Mouse (Mus musculus) intestine, embryonic 16.5 days (tissue): ENCODE measurements around the gene Ube2v1. TPM values are rescaled to one million over a fixed set of nuclear protein-coding genes. Genes with fewer than 3 reads are reported as not detected.

Source experiments
- ATAC-seq: fragments of 200-750 bp; cut with Nextera tagmentation; 2 replicates; pipeline ENCODE4 v1.8.0; 2017; ENCODE audit warnings: moderate TSS enrichment, moderate library complexity
- H3K27ac ChIP-seq: fragments of 300-500 bp; sonication (generic); 2 replicates; pipeline ENCODE4 v1.5.1; 2014; ENCODE audit warnings: mild to moderate bottlenecking, low read length
- H3K27me3 ChIP-seq: fragments of 300-500 bp; sonication (generic); replicated peaks from 2 replicates; pipeline ENCODE4 v1.6.1; 2014; ENCODE audit warnings: low read length, control low read depth, mixed read lengths; ENCODE audit not compliant: control insufficient read depth, insufficient read depth
- H3K36me3 ChIP-seq: fragments of 300-500 bp; sonication (generic); 2 replicates; pipeline ENCODE4 v1.6.1; 2014; ENCODE audit warnings: low read length, control low read depth; ENCODE audit not compliant: control insufficient read depth, insufficient read depth
- H3K4me1 ChIP-seq: fragments of 300-500 bp; sonication (generic); 2 replicates; pipeline ENCODE4 v1.6.1; 2014; ENCODE audit warnings: low read length, control low read depth, mixed read lengths; ENCODE audit not compliant: control insufficient read depth, insufficient read depth
- H3K4me2 ChIP-seq: fragments of 300-500 bp; sonication (generic); 2 replicates; pipeline ENCODE4 v1.6.1; 2014; ENCODE audit warnings: low read depth, low read length, control low read depth
- H3K4me3 ChIP-seq: fragments of 300-500 bp; sonication (generic); 2 replicates; pipeline ENCODE4 v1.5.1; 2014; ENCODE audit warnings: mild to moderate bottlenecking, low read length
- H3K9ac ChIP-seq: fragments of 300-500 bp; sonication (generic); 2 replicates; pipeline ENCODE4 v1.6.1; 2014; ENCODE audit warnings: low read depth, low read length
- H3K9me3 ChIP-seq: fragments of 300-500 bp; sonication (generic); 2 replicates; pipeline ENCODE4 v1.6.1; 2016; ENCODE audit warnings: low read length, control low read depth; ENCODE audit not compliant: control insufficient read depth
- WGBS: fragments of 180-500 bp; shearing (Covaris S2); extraction: QIAGEN DNeasy Blood & Tissue Kit; methylation state at CpG from one replicate; pipeline ENCODE4 v1.1.7; 2014; 5-methylcytosine and 5-hydroxymethylcytosine counted together
- microRNA-seq: library from miRNA; unstranded; fragments of <30 nt; microRNA quantifications from one replicate; pipeline ENCODE4, GENCODE M21; 2016
- polyA plus RNA-seq: library from polyadenylated mRNA; unstranded; fragments of >200 nt; fragmentation: Nextera tagmentation; extraction: Ambion mirVana; gene quantifications from 2 replicates; pipeline ENCODE4 v1.2.1, GENCODE M21; 2015

Ube2v1 gene
- polyA plus RNA-seq, 1 experiment from 2014 or later, result 293 TPM

DNA sequence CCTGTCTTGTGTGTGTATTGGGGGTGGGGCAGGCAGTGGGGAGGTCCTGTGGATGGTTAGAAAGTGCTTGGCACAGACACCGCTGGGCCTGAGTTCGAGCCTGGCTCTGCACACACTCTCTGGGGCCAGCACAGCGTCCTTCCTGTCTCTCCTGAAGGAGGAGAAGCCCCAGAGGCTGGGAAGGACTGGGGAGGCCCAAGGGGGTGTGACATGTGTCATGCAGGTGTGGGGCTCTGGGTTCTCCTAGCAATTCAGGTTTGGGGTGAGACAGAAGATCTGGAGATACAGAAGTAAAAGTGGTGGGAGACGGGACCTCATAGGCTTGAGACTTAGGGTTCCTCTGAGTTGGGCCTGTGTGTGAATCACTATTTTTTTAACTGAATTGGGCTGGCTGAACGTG lies 68.9 kb downstream of the Ube2v1 start:
- peaks cover 10% of the 10 kb centered on the region; the same call in 1 of the 2 replicates for H3K27me3 ChIP-seq
- no peak overlapping the region for H3K4me3 ChIP-seq
- H3K4me2 ChIP-seq, result no peak overlapping the region
- no peak overlapping the region for H3K27ac ChIP-seq
- ATAC-seq, result no peak
- WGBS, result 67% methylated on average over 5 of the region's 5 CpGs
- no peak overlapping the region for H3K9ac ChIP-seq
- H3K4me1 ChIP-seq, result peaks cover 28% of the 10 kb centered on the region
- H3K36me3 ChIP-seq, result no peaks in the 10 kb centered on the region
- no peaks in the 10 kb centered on the region for H3K9me3 ChIP-seq

DNA sequence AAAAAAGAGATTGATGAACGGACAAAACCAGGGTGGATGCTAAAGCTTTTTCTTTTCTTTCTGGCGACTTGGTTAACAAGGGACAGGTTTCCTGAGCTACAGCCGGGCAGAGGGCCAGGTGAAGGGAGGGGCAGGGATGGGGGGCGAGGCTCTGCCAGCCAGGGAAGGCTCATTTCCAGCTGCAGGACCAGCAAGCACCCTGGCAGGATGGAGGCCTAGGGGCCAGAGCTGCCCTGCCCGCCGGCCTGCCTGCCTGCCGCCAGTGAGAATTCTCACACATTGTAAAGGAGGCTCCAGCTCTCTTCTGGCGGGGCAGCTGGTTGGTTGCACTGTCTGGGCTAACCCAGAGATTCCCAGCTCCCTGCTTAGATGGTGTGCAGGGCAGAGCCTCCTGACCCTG lies 69.8 kb downstream of the Ube2v1 start:
- H3K9me3 ChIP-seq, result no peaks in the 10 kb centered on the region
- H3K27me3 ChIP-seq, result peaks cover 10% of the 10 kb centered on the region; the same call in 1 of the 2 replicates
- H3K4me3 ChIP-seq, result no peak overlapping the region
- H3K4me2 ChIP-seq, result no peak overlapping the region
- no peak for ATAC-seq
- H3K36me3 ChIP-seq, result no peaks in the 10 kb centered on the region
- H3K4me1 ChIP-seq, result peaks cover 28% of the 10 kb centered on the region
- H3K27ac ChIP-seq, result no peak overlapping the region
- 43% methylated on average over 8 of the region's 8 CpGs for WGBS
- peak overlapping the region; percentile 45 for H3K9ac ChIP-seq

DNA sequence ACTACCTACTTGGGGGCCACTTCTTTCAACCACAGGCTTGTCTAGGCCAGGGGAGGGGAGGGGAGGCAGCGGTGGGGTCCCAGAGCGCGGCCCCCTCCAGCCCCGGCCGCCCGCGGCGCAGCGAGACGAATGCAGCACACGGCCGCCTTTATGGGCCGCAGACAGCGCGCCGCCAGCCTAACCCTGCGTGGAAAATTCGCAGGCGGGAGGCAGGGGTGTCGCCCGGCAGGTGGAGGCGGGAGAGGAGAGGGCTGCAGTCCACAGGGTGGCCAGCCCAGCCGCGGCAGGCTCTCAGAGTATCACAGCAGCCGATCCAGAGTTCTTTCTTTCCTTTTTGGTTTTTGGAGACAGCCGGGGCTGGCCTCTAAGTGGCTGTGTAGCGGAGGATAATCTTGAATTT lies 72.5 kb downstream of the Ube2v1 start:
- Histone ChIP-seq H3K36me3 (no peaks in the 10 kb centered on the region), H3K9me3 (no peaks in the 10 kb centered on the region), H3K27me3 (peaks cover 10% of the 10 kb centered on the region; the same call in 1 of the 2 replicates), H3K27ac (no peak overlapping the region), H3K9ac (peak overlapping the region; percentile 62), H3K4me1 (peaks cover 16% of the 10 kb centered on the region), H3K4me3 (peak overlapping the region; percentile 17; the same call in 1 of the 2 replicates), H3K4me2 (peak overlapping the region; percentile 26)
- WGBS, result 17% methylated on average over 27 of the region's 27 CpGs
- ATAC-seq, result 0 out of 2 replicates have a peak, but pooled peaks have one; percentile 13

Small RNA genes lying within 50 kb of the gene (microRNA-seq; reads per million reads assigned to microRNA genes)
- not detected for gene Gm22355

Other genes starting within 250 kb of the Ube2v1 start
- gene Slc9a8, start 210.4 kb downstream of the Ube2v1 start, polyA plus RNA-seq, result 19.0 and 21.4 TPM in 2 replicates
- 75.7 and 76.5 TPM in 2 replicates for gene Rnf114, start 139.4 kb downstream of the Ube2v1 start, polyA plus RNA-seq
- gene Spata2, start 139.2 kb downstream of the Ube2v1 start, polyA plus RNA-seq, result 14.2 and 15.4 TPM in 2 replicates
- gene Snai1, start 93.9 kb downstream of the Ube2v1 start, polyA plus RNA-seq, result 15.6 TPM in 2 replicates
- 2.0 and 3.2 TPM in 2 replicates for gene Gm20431, start 29.4 kb upstream of the Ube2v1 start, polyA plus RNA-seq
- 0.65 and 0.93 TPM in 2 replicates for gene Cebpb, start 56.8 kb upstream of the Ube2v1 start, polyA plus RNA-seq
- gene Tmem189, start 57.7 kb upstream of the Ube2v1 start, polyA plus RNA-seq, result 28.6 and 33.7 TPM in 2 replicates